Mouse (Mus musculus): ENCODE results near the gene Gm10271. TPM values are rescaled to one million over a fixed set of nuclear protein-coding genes. Genes with fewer than 3 reads are reported as not detected.
A peak's percentile ranks its signal among the peaks of the same experiment; 100 is the strongest.

Gm10271 gene
- polyA plus RNA-seq, 1 experiment, result not detected

- no peaks in the 10 kb centered on the region for H3K27me3 ChIP-seq (replicated peaks; ENCODE audit: control insufficient read depth, insufficient read depth, low read length)
- no peak for DNase-seq
- no peaks in the 10 kb centered on the region for H3K36me3 ChIP-seq (ENCODE audit: control insufficient read depth, insufficient read depth, low read length)
- TF ChIP-seq POLR2A (IDR thresholded peaks at IDR 0.05; ENCODE audit: low read depth, low read length) (no peak), CTCF (conservative IDR thresholded peaks at IDR 0.05; ENCODE audit: insufficient read depth, insufficient read length, low read depth, low read length) (no peak)
- no peak overlapping the region for H3K4me3 ChIP-seq (ENCODE audit: insufficient read depth, low read depth, low read length)
- 72% methylated on average over 12 of the region's 12 CpGs for WGBS
- no peak overlapping the region for H3K27ac ChIP-seq (ENCODE audit: insufficient read depth, low read depth, low read length)
- H3K4me1 ChIP-seq (ENCODE audit: control insufficient read depth, insufficient read depth, low read length), result no peaks in the 10 kb centered on the region; the same call in 1 of the 2 replicates
These were observed 33.5 kb upstream of the Gm10271 start for GRCm38 (mm10) chr10:117005707-117006464.

- no peaks in the 10 kb centered on the region for H3K4me1 ChIP-seq (ENCODE audit: control insufficient read depth, insufficient read depth, low read length)
- H3K27me3 ChIP-seq (replicated peaks; ENCODE audit: control insufficient read depth, insufficient read depth, low read length), result no peaks in the 10 kb centered on the region
- DNase-seq, result no peak
- TF ChIP-seq POLR2A (IDR thresholded peaks at IDR 0.05; ENCODE audit: low read depth, low read length) (no peak), CTCF (conservative IDR thresholded peaks at IDR 0.05; ENCODE audit: insufficient read depth, insufficient read length, low read depth, low read length) (no peak)
- no peak overlapping the region for H3K27ac ChIP-seq (ENCODE audit: insufficient read depth, low read depth, low read length)
- no peaks in the 10 kb centered on the region for H3K36me3 ChIP-seq (ENCODE audit: control insufficient read depth, insufficient read depth, low read length)
- no peak overlapping the region for H3K4me3 ChIP-seq (ENCODE audit: insufficient read depth, low read depth, low read length)
- 78% methylated on average over 5 of the region's 5 CpGs for WGBS
These were observed 32.3 kb upstream of the Gm10271 start for GRCm38 (mm10) chr10:117004695-117005094.

- WGBS, result 61% methylated on average over 12 of the region's 12 CpGs
- Histone ChIP-seq H3K27me3 (replicated peaks; ENCODE audit: control insufficient read depth, insufficient read depth, low read length) (no peaks in the 10 kb centered on the region), H3K4me1 (ENCODE audit: control insufficient read depth, insufficient read depth, low read length) (peaks cover 6% of the 10 kb centered on the region), H3K27ac (ENCODE audit: insufficient read depth, low read depth, low read length) (no peak overlapping the region), H3K4me3 (ENCODE audit: insufficient read depth, low read depth, low read length) (no peak overlapping the region), H3K36me3 (ENCODE audit: control insufficient read depth, insufficient read depth, low read length) (no peaks in the 10 kb centered on the region)
- no peak for DNase-seq
- TF ChIP-seq POLR2A (IDR thresholded peaks at IDR 0.05; ENCODE audit: low read depth, low read length), result no peak
These were observed 28.6 kb upstream of the Gm10271 start for GRCm38 (mm10) chr10:117000975-117001374.

- Histone ChIP-seq H3K4me3 (ENCODE audit: insufficient read depth, low read depth, low read length) (no peak overlapping the region), H3K36me3 (ENCODE audit: control insufficient read depth, insufficient read depth, low read length) (no peaks in the 10 kb centered on the region), H3K4me1 (ENCODE audit: control insufficient read depth, insufficient read depth, low read length) (peaks cover 7% of the 10 kb centered on the region), H3K27me3 (replicated peaks; ENCODE audit: control insufficient read depth, insufficient read depth, low read length) (no peaks in the 10 kb centered on the region), H3K27ac (ENCODE audit: insufficient read depth, low read depth, low read length) (no peak overlapping the region)
- TF ChIP-seq CTCF (conservative IDR thresholded peaks at IDR 0.05; ENCODE audit: insufficient read depth, insufficient read length, low read depth, low read length), result no peak
- no peak for TF ChIP-seq POLR2A (IDR thresholded peaks at IDR 0.05; ENCODE audit: low read depth, low read length)
- DNase-seq, result no peak
- WGBS, result 77% methylated on average over 17 of the region's 17 CpGs
These were observed 26.5 kb upstream of the Gm10271 start for GRCm38 (mm10) chr10:116998716-116999455.

- H3K27ac ChIP-seq (ENCODE audit: insufficient read depth, low read depth, low read length), result no peak overlapping the region
- WGBS, result 19% methylated on average over 6 of the region's 6 CpGs
- peak; percentile 80 for DNase-seq
These were observed 23.8 kb upstream of the Gm10271 start for GRCm38 (mm10) chr10:116996236-116996600.

GRCm38 (mm10) chr10:116995584-116996235 lies 23.3 kb upstream of the Gm10271 start:
- Histone ChIP-seq H3K36me3 (ENCODE audit: control insufficient read depth, insufficient read depth, low read length) (no peaks in the 10 kb centered on the region), H3K4me3 (ENCODE audit: insufficient read depth, low read depth, low read length) (no peak overlapping the region), H3K27me3 (replicated peaks; ENCODE audit: control insufficient read depth, insufficient read depth, low read length) (no peaks in the 10 kb centered on the region), H3K27ac (ENCODE audit: insufficient read depth, low read depth, low read length) (no peak overlapping the region), H3K4me1 (ENCODE audit: control insufficient read depth, insufficient read depth, low read length) (peaks cover 7% of the 10 kb centered on the region)
- no peak for DNase-seq
- TF ChIP-seq POLR2A (IDR thresholded peaks at IDR 0.05; ENCODE audit: low read depth, low read length), result no peak
- no peak for TF ChIP-seq CTCF (conservative IDR thresholded peaks at IDR 0.05; ENCODE audit: insufficient read depth, insufficient read length, low read depth, low read length)
- WGBS, result 59% methylated on average over 6 of the region's 6 CpGs

More at GRCm38 (mm10) chr10:116996236-116996600, 23.8 kb upstream of the Gm10271 start:
- Histone ChIP-seq H3K36me3 (ENCODE audit: control insufficient read depth, insufficient read depth, low read length) (no peaks in the 10 kb centered on the region), H3K4me3 (ENCODE audit: insufficient read depth, low read depth, low read length) (no peak overlapping the region), H3K4me1 (ENCODE audit: control insufficient read depth, insufficient read depth, low read length) (peaks cover 7% of the 10 kb centered on the region), H3K27me3 (replicated peaks; ENCODE audit: control insufficient read depth, insufficient read depth, low read length) (no peaks in the 10 kb centered on the region)
- no peak for TF ChIP-seq POLR2A (IDR thresholded peaks at IDR 0.05; ENCODE audit: low read depth, low read length)
- TF ChIP-seq CTCF (conservative IDR thresholded peaks at IDR 0.05; ENCODE audit: insufficient read depth, insufficient read length, low read depth, low read length), result no peak

GRCm38 (mm10) chr10:116995162-116995561 lies 22.8 kb upstream of the Gm10271 start:
- WGBS, result 76% methylated on average over 5 of the region's 5 CpGs
- Histone ChIP-seq H3K27me3 (replicated peaks; ENCODE audit: control insufficient read depth, insufficient read depth, low read length) (no peaks in the 10 kb centered on the region), H3K36me3 (ENCODE audit: control insufficient read depth, insufficient read depth, low read length) (no peaks in the 10 kb centered on the region), H3K4me3 (ENCODE audit: insufficient read depth, low read depth, low read length) (no peak overlapping the region), H3K4me1 (ENCODE audit: control insufficient read depth, insufficient read depth, low read length) (peaks cover 7% of the 10 kb centered on the region), H3K27ac (ENCODE audit: insufficient read depth, low read depth, low read length) (no peak overlapping the region)
- TF ChIP-seq CTCF (conservative IDR thresholded peaks at IDR 0.05; ENCODE audit: insufficient read depth, insufficient read length, low read depth, low read length) (no peak), POLR2A (IDR thresholded peaks at IDR 0.05; ENCODE audit: low read depth, low read length) (no peak)
- DNase-seq, result no peak
